Mouse (Mus musculus): ENCODE measurements around the gene Vmn1r204. TPM values are rescaled to one million over a fixed set of nuclear protein-coding genes. Genes with fewer than 3 reads are reported as not detected.

The Vmn1r204 gene
- polyA plus RNA-seq (2015; fragmentation: Nextera tagmentation; extraction: Ambion mirVana), result not detected in 2 replicates

GRCm38 (mm10) chr13:22552898-22553297, at the start of gene Vmn1r204:
Gene Vmn1r204 (plus strand): TSS chr13:22553198.

GRCm38 (mm10) chr13:22505281-22505680, 47.7 kb upstream of the Vmn1r204 start, which contains the start of gene Vmn1r202:
Gene Vmn1r202 (minus strand): TSS chr13:22505381.

GRCm38 (mm10) chr13:22517814-22518213, 35.2 kb upstream of the Vmn1r204 start, which contains the start of gene Vmn1r203:
Gene Vmn1r203 (plus strand): TSS chr13:22518114.

GRCm38 (mm10) chr13:22592900-22593299, 39.9 kb downstream of the Vmn1r204 start, which contains the start of gene Vmn1r205:
Gene Vmn1r205 (minus strand): TSS chr13:22593000.

Other genes starting within 250 kb of the Vmn1r204 start
- gene Vmn1r197, start 228.6 kb upstream of the Vmn1r204 start, polyA plus RNA-seq (2015; fragmentation: Nextera tagmentation; extraction: Ambion mirVana), result not detected in 2 replicates
- not detected in 2 replicates for gene Vmn1r198, start 202.8 kb upstream of the Vmn1r204 start, polyA plus RNA-seq (2015; fragmentation: Nextera tagmentation; extraction: Ambion mirVana)
- not detected in 2 replicates for gene Vmn1r199, start 173.4 kb upstream of the Vmn1r204 start, polyA plus RNA-seq (2015; fragmentation: Nextera tagmentation; extraction: Ambion mirVana)
- gene Vmn1r200, start 162.8 kb upstream of the Vmn1r204 start, polyA plus RNA-seq (2015; fragmentation: Nextera tagmentation; extraction: Ambion mirVana), result not detected in 2 replicates
- not detected in 2 replicates for gene Vmn1r201, start 81.3 kb upstream of the Vmn1r204 start, polyA plus RNA-seq (2015; fragmentation: Nextera tagmentation; extraction: Ambion mirVana)
- not detected in 2 replicates for gene Vmn1r202, start 47.8 kb upstream of the Vmn1r204 start, polyA plus RNA-seq (2015; fragmentation: Nextera tagmentation; extraction: Ambion mirVana)
- gene Vmn1r203, start 35.1 kb upstream of the Vmn1r204 start, polyA plus RNA-seq (2015; fragmentation: Nextera tagmentation; extraction: Ambion mirVana), result not detected in 2 replicates
- gene Vmn1r205, start 39.8 kb downstream of the Vmn1r204 start, polyA plus RNA-seq (2015; fragmentation: Nextera tagmentation; extraction: Ambion mirVana), result not detected in 2 replicates
- gene Vmn1r206, start 71.1 kb downstream of the Vmn1r204 start, polyA plus RNA-seq (2015; fragmentation: Nextera tagmentation; extraction: Ambion mirVana), result not detected in 2 replicates
- gene Vmn1r207-ps, start 176.4 kb downstream of the Vmn1r204 start, polyA plus RNA-seq (2015; fragmentation: Nextera tagmentation; extraction: Ambion mirVana), result not detected in 2 replicates
- not detected in 2 replicates for gene Vmn1r208, start 224.2 kb downstream of the Vmn1r204 start, polyA plus RNA-seq (2015; fragmentation: Nextera tagmentation; extraction: Ambion mirVana)